Mouse (Mus musculus) kidney, postnatal 0 days (tissue): ENCODE results near the gene 1700024G13Rik. TPM values are rescaled to one million over a fixed set of nuclear protein-coding genes. Genes with fewer than 3 reads are reported as not detected.
"Not testable (repeated sequence)": the region's sequence is repeated elsewhere in the genome, so short reads cannot be mapped to it uniquely, and the experiment has no call there.

Experiments used
- ATAC-seq: fragments of 200-750 bp; cut with Nextera tagmentation; replicated peaks from 2 replicates; pipeline ENCODE4 v1.8.0; 2017; ENCODE audit warnings: low read depth, moderate number of reproducible peaks, moderate TSS enrichment, moderate library complexity; ENCODE audit not compliant: low FRiP score
- DNase-seq: peaks from one replicate; pipeline ENCODE4 v3.0.0-alpha.2; 2016; ENCODE audit warnings: low spot score
- H3K27ac ChIP-seq: fragments of 300-500 bp; sonication (generic); 2 replicates; pipeline ENCODE4 v1.5.1; 2014; ENCODE audit warnings: mild to moderate bottlenecking
- H3K27me3 ChIP-seq: fragments of 300-500 bp; sonication (generic); 2 replicates; pipeline ENCODE4 v1.6.1; 2014; ENCODE audit warnings: low read length, mixed read lengths; ENCODE audit not compliant: insufficient read depth
- H3K36me3 ChIP-seq: fragments of 300-500 bp; sonication (generic); 2 replicates; pipeline ENCODE4 v1.6.1; 2014; ENCODE audit warnings: low read length, mixed read lengths; ENCODE audit not compliant: insufficient read depth
- H3K4me1 ChIP-seq: fragments of 300-500 bp; sonication (generic); replicated peaks from 2 replicates; pipeline ENCODE4 v1.6.1; 2014; ENCODE audit warnings: antibody characterized with exemption, low read length, mixed read lengths; ENCODE audit not compliant: insufficient read depth
- H3K4me2 ChIP-seq: fragments of 300-500 bp; sonication (generic); 2 replicates; pipeline ENCODE4 v1.6.1; 2014; ENCODE audit warnings: mild to moderate bottlenecking, low read length, moderate library complexity, mixed read lengths
- H3K4me3 ChIP-seq: fragments of 300-500 bp; sonication (generic); replicated peaks from 2 replicates; pipeline ENCODE4 v1.5.1; 2014; ENCODE audit warnings: low read depth, low read length
- H3K9ac ChIP-seq: fragments of 300-500 bp; sonication (generic); 2 replicates; pipeline ENCODE4 v1.6.1; 2014; ENCODE audit warnings: low read depth, low read length
- H3K9me3 ChIP-seq: fragments of 300-500 bp; sonication (generic); replicated peaks from 2 replicates; pipeline ENCODE4 v1.6.1; 2016; ENCODE audit warnings: low read length, inconsistent platforms, mixed read lengths
- CTCF ChIP-seq: IDR thresholded peaks from 2 replicates; pipeline ENCODE4 v1.5.1; 2016; ENCODE audit warnings: antibody characterized with exemption, low read depth, mild to moderate bottlenecking, moderate library complexity
- WGBS: fragments of 180-500 bp; shearing (Covaris S2); extraction: QIAGEN DNeasy Blood & Tissue Kit; methylation state at CpG from one replicate; pipeline ENCODE4 v1.1.7; 2014; 5-methylcytosine and 5-hydroxymethylcytosine counted together
- polyA plus RNA-seq: library from polyadenylated mRNA; unstranded; fragments of >200 nt; fragmentation: Nextera tagmentation; extraction: Ambion mirVana; gene quantifications from 2 replicates; pipeline ENCODE4 v1.2.1, GENCODE M21; 2015

Gene 1700024G13Rik
- not detected in 2 replicates for polyA plus RNA-seq

- peak; percentile 74 for DNase-seq
- TF ChIP-seq CTCF, result no peak
- WGBS, result 4% methylated on average over 13 of the region's 13 CpGs
- no peaks in the 10 kb centered on the region for H3K4me1 ChIP-seq
- no peaks in the 10 kb centered on the region for H3K27me3 ChIP-seq
- H3K4me3 ChIP-seq, result no peak within 1 kb of the TSS
- no peak within 1 kb of the TSS for H3K27ac ChIP-seq
- no peaks in the 10 kb centered on the region for H3K36me3 ChIP-seq
- H3K9ac ChIP-seq, result no peak within 1 kb of the TSS
- no peaks in the 10 kb centered on the region for H3K9me3 ChIP-seq
- ATAC-seq, result peak; percentile 88
- no peak within 1 kb of the TSS for H3K4me2 ChIP-seq
Measured at GRCm38 (mm10) chr14:32388196-32388595, at the start of gene 1700024G13Rik. 1700024G13Rik (minus strand) TSS chr14:32388391.

GRCm38 (mm10) chr14:32437352-32437793 is 49.2 kb upstream of the 1700024G13Rik start:
- peak; percentile 34 for DNase-seq
- Histone ChIP-seq H3K36me3 (no peaks in the 10 kb centered on the region), H3K27me3 (no peaks in the 10 kb centered on the region), H3K4me2 (no peak overlapping the region), H3K9ac (no peak overlapping the region), H3K27ac (no peak overlapping the region), H3K4me3 (no peak overlapping the region), H3K4me1 (no peaks in the 10 kb centered on the region), H3K9me3 (no peaks in the 10 kb centered on the region)
- TF ChIP-seq CTCF, result peak; percentile 60; the same call in 1 of the 2 replicates
- WGBS, result 46% methylated on average over 5 of the region's 5 CpGs
- no peak for ATAC-seq

- TF ChIP-seq CTCF, result no peak
- H3K4me1 ChIP-seq, result no peaks in the 10 kb centered on the region
- DNase-seq, result peak; percentile 61
Measured at GRCm38 (mm10) chr14:32429030-32429602, 40.9 kb upstream of the 1700024G13Rik start.

GRCm38 (mm10) chr14:32423946-32424345 is 35.8 kb upstream of the 1700024G13Rik start:
- DNase-seq (no peak), ATAC-seq (no peak)
- H3K9me3 ChIP-seq, result no peaks in the 10 kb centered on the region
- no peak overlapping the region for H3K27ac ChIP-seq
- H3K36me3 ChIP-seq, result no peaks in the 10 kb centered on the region
- no peak overlapping the region for H3K4me2 ChIP-seq
- no peaks in the 10 kb centered on the region for H3K27me3 ChIP-seq
- no peak overlapping the region for H3K9ac ChIP-seq
- H3K4me1 ChIP-seq, result no peaks in the 10 kb centered on the region
- H3K4me3 ChIP-seq, result no peak overlapping the region
- no peak for TF ChIP-seq CTCF
- WGBS, result 90% methylated on average over 7 of the region's 7 CpGs

More at GRCm38 (mm10) chr14:32429030-32429602, 40.9 kb upstream of the 1700024G13Rik start:
- H3K4me3 ChIP-seq, result no peak overlapping the region
- ATAC-seq, result peak; percentile 33; the same call in 1 of the 2 replicates
- no peaks in the 10 kb centered on the region for H3K9me3 ChIP-seq
- 14% methylated on average over 8 of the region's 8 CpGs for WGBS
- H3K4me2 ChIP-seq, result no peak overlapping the region
- no peak overlapping the region for H3K9ac ChIP-seq
- H3K27me3 ChIP-seq, result no peaks in the 10 kb centered on the region
- no peaks in the 10 kb centered on the region for H3K36me3 ChIP-seq
- no peak overlapping the region for H3K27ac ChIP-seq

- no peak for TF ChIP-seq CTCF
- Histone ChIP-seq H3K36me3 (no peaks in the 10 kb centered on the region), H3K9ac (no peak overlapping the region), H3K4me2 (no peak overlapping the region), H3K4me3 (no peak overlapping the region), H3K27ac (no peak overlapping the region), H3K4me1 (no peaks in the 10 kb centered on the region), H3K27me3 (no peaks in the 10 kb centered on the region), H3K9me3 (no peaks in the 10 kb centered on the region)
- peak; percentile 4 for DNase-seq
- ATAC-seq, result no peak
- 43% methylated on average over 11 of the region's 11 CpGs for WGBS
Measured at GRCm38 (mm10) chr14:32418747-32419146, 30.6 kb upstream of the 1700024G13Rik start.

GRCm38 (mm10) chr14:32412075-32412474 is 23.9 kb upstream of the 1700024G13Rik start:
- H3K4me1 ChIP-seq, result no peaks in the 10 kb centered on the region
- no peak overlapping the region for H3K9ac ChIP-seq
- no peak for TF ChIP-seq CTCF
- WGBS, result 56% methylated on average over 5 of the region's 5 CpGs
- ATAC-seq (no peak), DNase-seq (peak; percentile 10)
- H3K9me3 ChIP-seq, result no peaks in the 10 kb centered on the region
- H3K27ac ChIP-seq, result no peak overlapping the region
- no peak overlapping the region for H3K4me3 ChIP-seq
- no peaks in the 10 kb centered on the region for H3K36me3 ChIP-seq
- H3K4me2 ChIP-seq, result no peak overlapping the region
- no peaks in the 10 kb centered on the region for H3K27me3 ChIP-seq

- no peaks in the 10 kb centered on the region for H3K9me3 ChIP-seq
- no peak for TF ChIP-seq CTCF
- H3K36me3 ChIP-seq, result no peaks in the 10 kb centered on the region
- DNase-seq, result peak; percentile 12
- no peaks in the 10 kb centered on the region for H3K4me1 ChIP-seq
- no peak overlapping the region for H3K9ac ChIP-seq
- no peak overlapping the region for H3K27ac ChIP-seq
- H3K4me2 ChIP-seq, result no peak overlapping the region
- H3K4me3 ChIP-seq, result no peak overlapping the region
- 46% methylated on average over 5 of the region's 5 CpGs for WGBS
- no peak for ATAC-seq
- no peaks in the 10 kb centered on the region for H3K27me3 ChIP-seq
Measured at GRCm38 (mm10) chr14:32410084-32410483, 21.9 kb upstream of the 1700024G13Rik start.

GRCm38 (mm10) chr14:32405399-32405798 is 17.2 kb upstream of the 1700024G13Rik start:
- WGBS, result 61% methylated on average over 1 of the region's 1 CpGs
- not testable (repeated sequence) for DNase-seq, H3K4me2 ChIP-seq, H3K9ac ChIP-seq, H3K27me3 ChIP-seq, ATAC-seq, H3K4me3 ChIP-seq, H3K9me3 ChIP-seq, H3K27ac ChIP-seq, H3K36me3 ChIP-seq, H3K4me1 ChIP-seq
